Mouse (Mus musculus) embryonic facial prominence, embryonic 15.5 days (tissue): Measurements from ENCODE around the gene Cox4i1. TPM values are rescaled to one million over a fixed set of nuclear protein-coding genes. Genes with fewer than 3 reads are reported as not detected.
A peak's percentile ranks its signal among the peaks of the same experiment; 100 is the strongest.
"Not testable (repeated sequence)": the region's sequence is repeated elsewhere in the genome, so short reads cannot be mapped to it uniquely, and the experiment has no call there.

ENCODE experiments used
- ATAC-seq: fragments of 200-750 bp; cut with Nextera tagmentation; 2 replicates; pipeline ENCODE4 v1.8.0; 2017; ENCODE audit warnings: low read depth, moderate TSS enrichment; ENCODE audit not compliant: insufficient number of reproducible peaks, low FRiP score, low TSS enrichment
- H3K27ac ChIP-seq: fragments of 300-500 bp; sonication (generic); replicated peaks from 2 replicates; pipeline ENCODE4 v1.5.1; 2015; ENCODE audit warnings: mild to moderate bottlenecking, inconsistent platforms
- H3K27me3 ChIP-seq: fragments of 300-500 bp; sonication (generic); 2 replicates; pipeline ENCODE4 v1.6.1; 2015; ENCODE audit warnings: inconsistent platforms
- H3K36me3 ChIP-seq: fragments of 300-500 bp; sonication (generic); 2 replicates; pipeline ENCODE4 v1.6.1; 2015; ENCODE audit warnings: mild to moderate bottlenecking, inconsistent platforms
- H3K4me1 ChIP-seq: fragments of 300-500 bp; sonication (generic); 2 replicates; pipeline ENCODE4 v1.6.1; 2015; ENCODE audit warnings: inconsistent platforms
- H3K4me2 ChIP-seq: fragments of 300-500 bp; sonication (generic); replicated peaks from 2 replicates; pipeline ENCODE4 v1.6.1; 2015; ENCODE audit warnings: mild to moderate bottlenecking, inconsistent platforms
- H3K4me3 ChIP-seq: fragments of 300-500 bp; sonication (generic); replicated peaks from 2 replicates; pipeline ENCODE4 v1.5.1; 2015; ENCODE audit warnings: mild to moderate bottlenecking, inconsistent platforms
- H3K9ac ChIP-seq: fragments of 300-500 bp; sonication (generic); 2 replicates; pipeline ENCODE4 v1.6.1; 2015; ENCODE audit warnings: inconsistent platforms
- H3K9me3 ChIP-seq: fragments of 300-500 bp; sonication (generic); replicated peaks from 2 replicates; pipeline ENCODE4 v1.6.1; 2016; ENCODE audit warnings: inconsistent platforms
- WGBS: fragments of 180-500 bp; shearing (Covaris S2); methylation state at CpG from one replicate; pipeline ENCODE4 v1.1.7; 2015; 5-methylcytosine and 5-hydroxymethylcytosine counted together
- polyA plus RNA-seq: library from polyadenylated mRNA; unstranded; fragments of >200 nt; fragmentation: Nextera tagmentation; extraction: Ambion mirVana; gene quantifications from 2 replicates; pipeline ENCODE4 v1.2.1, GENCODE M21; 2015

Gene Cox4i1
- polyA plus RNA-seq, 1 experiment from 2014 or later: 1,008 TPM

- 66% methylated on average over 3 of the region's 3 CpGs for WGBS
- Histone ChIP-seq H3K27ac (no peak overlapping the region), H3K36me3 (peaks cover 11% of the 10 kb centered on the region), H3K4me2 (peak overlapping the region; percentile 85), H3K4me3 (peak overlapping the region; percentile 99), H3K4me1 (peaks cover 46% of the 10 kb centered on the region), H3K9me3 (no peaks in the 10 kb centered on the region), H3K27me3 (no peaks in the 10 kb centered on the region), H3K9ac (no peak overlapping the region)
- no peak for ATAC-seq
These were observed 2.1 kb upstream of the Cox4i1 start for GRCm38 (mm10) chr8:120665726-120666455.

GRCm38 (mm10) chr8:120666807-120667470 is 1.1 kb upstream of the Cox4i1 start:
- Histone ChIP-seq H3K36me3 (peaks cover 20% of the 10 kb centered on the region), H3K9me3 (no peaks in the 10 kb centered on the region), H3K27me3 (no peaks in the 10 kb centered on the region), H3K4me3 (peak overlapping the region; percentile 99), H3K27ac (peak overlapping the region; percentile 92), H3K4me1 (peaks cover 50% of the 10 kb centered on the region), H3K4me2 (peak overlapping the region; percentile 85), H3K9ac (peak overlapping the region; percentile 98)
- WGBS: under 1% methylated on average over 17 of the region's 17 CpGs
- ATAC-seq: no peak

DNA sequence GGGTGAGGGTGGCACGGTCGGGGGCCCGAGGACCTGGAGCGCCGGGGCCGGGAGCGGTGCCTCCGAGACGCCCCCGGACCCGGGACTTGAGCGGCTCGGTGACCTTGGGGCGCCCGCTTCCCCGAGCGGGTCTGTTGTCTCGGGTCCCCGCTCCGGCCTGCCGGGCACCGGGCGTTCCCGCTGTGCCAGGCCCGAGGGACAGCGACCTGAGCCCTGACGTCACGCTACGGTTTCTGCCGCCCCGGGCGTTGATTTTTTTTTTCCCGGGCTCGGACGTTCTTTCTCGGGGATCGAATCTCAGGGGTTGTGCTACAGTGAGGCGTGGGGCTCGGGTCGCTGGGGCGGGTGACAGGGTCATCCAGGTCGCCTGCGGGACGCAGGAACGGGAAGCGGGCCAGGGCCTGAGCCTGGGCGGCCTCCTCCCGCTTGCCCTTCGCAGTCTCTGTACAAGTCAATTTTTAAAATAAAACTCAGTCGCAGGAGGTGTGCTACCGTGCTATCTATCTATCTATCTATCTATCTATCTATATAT is 418 bp downstream of the Cox4i1 start, which contains the start of gene Emc8:
Gene Emc8 (minus strand): TSS at position 200 of the 532 bp plus-strand sequence.
- under 1% methylated on average over 51 of the region's 51 CpGs for WGBS

GRCm38 (mm10) chr8:120671775-120672174 is 3.8 kb downstream of the Cox4i1 start:
- no peak for ATAC-seq
- Histone ChIP-seq H3K4me2 (no peak overlapping the region), H3K9me3 (no peaks in the 10 kb centered on the region), H3K4me3 (no peak overlapping the region), H3K27me3 (no peaks in the 10 kb centered on the region), H3K9ac (no peak overlapping the region), H3K4me1 (peaks cover 19% of the 10 kb centered on the region), H3K36me3 (peaks cover 47% of the 10 kb centered on the region), H3K27ac (no peak overlapping the region)
- 39% methylated on average over 6 of the region's 6 CpGs for WGBS

More for the DNA sequence above, 418 bp downstream of the Cox4i1 start, which contains the start of gene Emc8:
- no peak for ATAC-seq
- Histone ChIP-seq H3K27ac (peak within 1 kb of the TSS; percentile 92), H3K27me3 (no peaks in the 10 kb centered on the region), H3K4me1 (peaks cover 50% of the 10 kb centered on the region), H3K4me2 (peak within 1 kb of the TSS; percentile 85), H3K9me3 (no peaks in the 10 kb centered on the region), H3K36me3 (peaks cover 35% of the 10 kb centered on the region), H3K4me3 (peak within 1 kb of the TSS; percentile 99), H3K9ac (peak within 1 kb of the TSS; percentile 98)

GRCm38 (mm10) chr8:120672626-120673229 is 4.7 kb downstream of the Cox4i1 start:
- ATAC-seq: no peak
- no peaks in the 10 kb centered on the region for H3K27me3 ChIP-seq
- H3K27ac ChIP-seq: no peak overlapping the region
- H3K9me3 ChIP-seq: no peaks in the 10 kb centered on the region
- peaks cover 16% of the 10 kb centered on the region for H3K4me1 ChIP-seq
- no peak overlapping the region for H3K4me3 ChIP-seq
- no peak overlapping the region for H3K9ac ChIP-seq
- 92% methylated on average over 16 of the region's 16 CpGs for WGBS
- H3K36me3 ChIP-seq: peaks cover 47% of the 10 kb centered on the region
- H3K4me2 ChIP-seq: no peak overlapping the region

DNA sequence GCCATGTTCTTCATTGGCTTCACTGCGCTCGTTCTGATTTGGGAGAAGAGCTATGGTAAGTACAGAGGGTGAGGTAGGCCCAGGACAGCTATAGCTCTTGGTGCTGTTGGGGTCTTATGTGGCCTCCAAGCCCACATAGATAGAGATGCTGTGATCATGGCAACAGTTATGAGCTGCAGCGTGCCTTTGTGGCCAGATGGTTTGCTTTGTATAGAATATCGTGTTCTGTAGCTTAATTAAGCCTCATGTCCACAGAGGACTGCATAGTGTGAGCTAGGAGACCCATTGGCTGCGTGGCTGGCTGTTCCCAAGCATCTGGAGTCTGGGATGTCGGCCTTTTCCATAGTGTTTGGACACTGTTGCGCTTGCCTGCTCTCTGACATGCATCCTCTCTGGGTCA is 5.3 kb downstream of the Cox4i1 start:
- no peak for ATAC-seq
- Histone ChIP-seq H3K27ac (no peak overlapping the region), H3K4me2 (no peak overlapping the region), H3K27me3 (no peaks in the 10 kb centered on the region), H3K9ac (no peak overlapping the region), H3K4me3 (no peak overlapping the region), H3K4me1 (peaks cover 16% of the 10 kb centered on the region), H3K36me3 (peaks cover 47% of the 10 kb centered on the region), H3K9me3 (no peaks in the 10 kb centered on the region)
- 90% methylated on average over 7 of the region's 7 CpGs for WGBS

- no peak overlapping the region for H3K27ac ChIP-seq
- no peak overlapping the region for H3K4me2 ChIP-seq
- no peak overlapping the region for H3K9ac ChIP-seq
- 0 out of 2 replicates have a peak, but pooled peaks cover 4% of the 10 kb centered on the region for H3K4me1 ChIP-seq
- no peak for ATAC-seq
- H3K27me3 ChIP-seq: no peaks in the 10 kb centered on the region
- no peak overlapping the region for H3K4me3 ChIP-seq
- H3K36me3 ChIP-seq: peaks cover 38% of the 10 kb centered on the region
- WGBS: 71% methylated on average over 8 of the region's 8 CpGs
- no peaks in the 10 kb centered on the region for H3K9me3 ChIP-seq
These were observed 7.7 kb downstream of the Cox4i1 start for GRCm38 (mm10) chr8:120675718-120676117.

- no peaks in the 10 kb centered on the region for H3K27me3 ChIP-seq
- no peaks in the 10 kb centered on the region for H3K9me3 ChIP-seq
- H3K4me3 ChIP-seq: no peak overlapping the region
- H3K4me1 ChIP-seq: no peaks in the 10 kb centered on the region
- H3K4me2 ChIP-seq: no peak overlapping the region
- H3K9ac ChIP-seq: no peak overlapping the region
- 0 out of 2 replicates have a peak, but pooled peaks have one; percentile 48 for ATAC-seq
- WGBS: 15% methylated on average over 10 of the region's 10 CpGs
- H3K36me3 ChIP-seq: peaks cover 13% of the 10 kb centered on the region
- no peak overlapping the region for H3K27ac ChIP-seq
These were observed 10.4 kb downstream of the Cox4i1 start for GRCm38 (mm10) chr8:120678447-120678846.

DNA sequence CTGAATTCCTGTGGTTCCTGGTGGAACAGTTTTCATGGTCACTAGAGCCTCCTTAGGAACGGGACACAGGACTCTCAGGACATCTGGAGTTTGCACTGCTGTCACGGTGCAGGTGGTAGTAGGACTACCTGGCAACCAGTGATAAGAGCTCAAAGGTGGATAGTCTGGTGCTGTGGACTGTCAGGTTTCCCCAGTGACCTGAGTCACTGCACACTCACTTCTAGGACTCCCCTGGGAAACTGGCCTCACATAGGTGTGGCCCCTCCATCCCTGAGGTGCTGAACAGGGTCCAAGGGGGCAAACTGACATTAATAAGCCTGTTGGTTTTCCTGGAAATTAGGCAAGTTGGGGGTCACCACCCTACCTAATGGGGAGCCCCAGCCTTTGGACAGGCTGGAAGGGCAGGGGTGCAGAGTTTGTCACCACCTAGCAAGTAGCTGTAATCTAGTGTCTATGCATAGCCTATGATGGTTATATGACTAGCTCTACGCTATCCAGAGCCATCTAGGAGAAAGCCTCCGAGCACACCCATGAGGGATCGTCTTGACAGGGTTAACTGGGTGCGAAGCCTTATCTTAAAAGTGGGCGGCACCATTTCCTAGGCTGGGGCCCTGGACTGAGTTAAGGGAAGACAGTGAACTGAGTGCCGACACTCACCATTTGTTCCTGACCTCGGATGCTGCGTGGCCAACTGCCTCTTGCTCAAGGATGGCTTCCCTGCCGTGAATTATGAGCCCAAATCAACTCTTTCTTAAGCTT is 11.8 kb downstream of the Cox4i1 start:
- Histone ChIP-seq H3K4me2 (no peak overlapping the region), H3K4me3 (no peak overlapping the region), H3K27ac (no peak overlapping the region), H3K36me3 (peaks cover 4% of the 10 kb centered on the region; the same call in 1 of the 2 replicates), H3K4me1 (peaks cover 11% of the 10 kb centered on the region), H3K9me3 (no peaks in the 10 kb centered on the region), H3K9ac (no peak overlapping the region), H3K27me3 (no peaks in the 10 kb centered on the region)
- ATAC-seq: no peak
- WGBS: 73% methylated on average over 11 of the region's 11 CpGs

GRCm38 (mm10) chr8:120680405-120680804 is 12.4 kb downstream of the Cox4i1 start:
- not testable (repeated sequence) for H3K4me2 ChIP-seq, H3K4me3 ChIP-seq, ATAC-seq, H3K36me3 ChIP-seq, H3K9me3 ChIP-seq, H3K27me3 ChIP-seq, H3K9ac ChIP-seq, H3K27ac ChIP-seq
- WGBS: 48% methylated on average over 7 of the region's 7 CpGs
- H3K4me1 ChIP-seq: peaks cover 17% of the 10 kb centered on the region
